In the genomic region with DNA sequence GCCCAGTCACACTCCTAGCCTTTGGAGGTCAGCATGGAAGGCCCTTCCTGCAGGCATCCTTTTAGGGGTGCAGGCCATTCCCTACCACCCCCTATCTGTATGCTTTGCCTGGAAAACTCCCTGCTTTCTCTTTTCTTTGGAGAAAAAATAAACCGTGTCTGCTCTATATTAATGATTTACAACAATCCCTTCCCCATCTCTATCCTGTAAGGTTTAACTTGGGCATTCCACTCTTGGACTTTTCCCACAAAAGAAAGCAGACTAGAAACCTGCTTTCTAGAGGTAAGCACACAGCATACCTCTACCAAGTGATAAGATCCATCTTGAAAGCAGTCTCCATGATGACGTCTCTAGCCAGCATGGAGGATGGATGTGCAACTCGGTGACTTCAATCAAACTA, we compare ENCODE assay signal across 21 mouse cellular contexts.
A peak's percentile ranks its signal among the peaks of the same experiment; 100 is the strongest.
DNase-seq lines count a peak whose midpoint lies in the region; ATAC-seq and TF ChIP-seq lines count a peak whose summit lies in the region.
"Had no signal": no experiment of that assay in that cellular context is flagged by ENCODE, and none has a peak within 500 bp of the region (broad histone marks: within the 10 kb centered on the region; RNA-seq: fewer than 3 reads in every experiment).

No protein-coding gene starts in this region.

- H3K9ac ChIP-seq in kidney, embryonic 15.5 days = no peak overlapping the region
- H3K9ac ChIP-seq in kidney, postnatal 0 days (ENCODE audit: low read depth, low read length) = no peak overlapping the region
- H3K9ac ChIP-seq: embryonic facial prominence, embryonic 13.5 days; embryonic facial prominence, embryonic 15.5 days; forebrain, embryonic 12.5 days had no signal

- peak overlapping the region; percentile 78 for H3K27ac ChIP-seq in kidney, embryonic 15.5 days
- 0 out of 2 replicates have a peak overlapping the region, but pooled peaks have one; percentile 71 for H3K27ac ChIP-seq in kidney, postnatal 0 days
- H3K27ac ChIP-seq: embryonic facial prominence, embryonic 13.5 days; embryonic facial prominence, embryonic 15.5 days; forebrain, embryonic 12.5 days had no signal

- peak overlapping the region; percentile 70; the same call in 1 of the 2 replicates for H3K4me2 ChIP-seq in kidney, embryonic 15.5 days
- no peak overlapping the region for H3K4me2 ChIP-seq in kidney, postnatal 0 days (ENCODE audit: low read length)
- H3K4me2 ChIP-seq: embryonic facial prominence, embryonic 13.5 days; embryonic facial prominence, embryonic 15.5 days had no signal

- DNase-seq in kidney, adult 9 months = peak; percentile 57
- no peak for DNase-seq in kidney, postnatal 10 days
- DNase-seq in kidney, postnatal 25 days = no peak
- no peak for DNase-seq in kidney, postnatal 0 days (ENCODE audit: low spot score)
- DNase-seq in kidney, adult 11 months = no peak
- DNase-seq: adrenal gland, adult 2 months; adrenal gland, postnatal 10 days; adrenal gland, postnatal 25 days; cerebellum, adult 11 months; cerebellum, adult 18-20 months; cerebellum, adult 8-10 months; cerebellum, adult 9-11 months; cerebellum, postnatal 14 days; embryo, embryonic 11 days had no signal

- peak; percentile 31; the same call in 1 of the 2 replicates for ATAC-seq in kidney, embryonic 15.5 days (replicated peaks; ENCODE audit: low FRiP score)
- no peak for ATAC-seq in kidney, postnatal 0 days (replicated peaks; ENCODE audit: low FRiP score, low read depth)
- ATAC-seq: forebrain, embryonic 14.5 days had no signal

- no peak overlapping the region for H3K4me3 ChIP-seq in kidney, embryonic 15.5 days (replicated peaks)
- H3K4me3 ChIP-seq in kidney, postnatal 0 days (replicated peaks; ENCODE audit: low read depth, low read length) = no peak overlapping the region
- H3K4me3 ChIP-seq: embryonic facial prominence, embryonic 13.5 days; embryonic facial prominence, embryonic 15.5 days; erythroblast, embryonic 14.5 days; forebrain, embryonic 10.5 days; forebrain, embryonic 12.5 days had no signal

- no peaks in the 10 kb centered on the region for H3K9me3 ChIP-seq in kidney, embryonic 15.5 days (replicated peaks)
- H3K9me3 ChIP-seq in kidney, postnatal 0 days (replicated peaks; ENCODE audit: low read length) = no peaks in the 10 kb centered on the region
- H3K9me3 ChIP-seq: embryonic facial prominence, embryonic 13.5 days; embryonic facial prominence, embryonic 15.5 days; forebrain, embryonic 12.5 days had no signal

- 59% methylated on average over 3 of the region's 3 CpGs for WGBS in kidney, embryonic 15.5 days
- 60% methylated on average over 3 of the region's 3 CpGs for WGBS in kidney, postnatal 0 days

- no peaks in the 10 kb centered on the region; the same call in 1 of the 2 replicates for H3K36me3 ChIP-seq in kidney, embryonic 15.5 days
- no peaks in the 10 kb centered on the region for H3K36me3 ChIP-seq in kidney, postnatal 0 days (ENCODE audit: insufficient read depth, low read length)
- H3K36me3 ChIP-seq: embryonic facial prominence, embryonic 13.5 days; embryonic facial prominence, embryonic 15.5 days; forebrain, embryonic 10.5 days; forebrain, embryonic 12.5 days had no signal

- peaks cover 37% of the 10 kb centered on the region for H3K4me1 ChIP-seq in kidney, embryonic 15.5 days
- peaks cover 10% of the 10 kb centered on the region for H3K4me1 ChIP-seq in kidney, postnatal 0 days (replicated peaks; ENCODE audit: insufficient read depth, low read length)

- no peaks in the 10 kb centered on the region for H3K27me3 ChIP-seq in kidney, embryonic 15.5 days
- H3K27me3 ChIP-seq in kidney, postnatal 0 days (ENCODE audit: insufficient read depth, low read length) = no peaks in the 10 kb centered on the region
- H3K27me3 ChIP-seq: embryonic facial prominence, embryonic 13.5 days; embryonic facial prominence, embryonic 15.5 days had no signal

- TF ChIP-seq CTCF in kidney, postnatal 0 days (IDR thresholded peaks at IDR 0.05; ENCODE audit: low read depth) = no peak
